Mouse (Mus musculus) thymus, postnatal 14 days (tissue): ENCODE measurements around the gene Galnt14.

ENCODE experiments used
- DNase-seq: peaks from one replicate; pipeline ENCODE4 v3.0.0; 2021

The Galnt14 gene

DNA sequence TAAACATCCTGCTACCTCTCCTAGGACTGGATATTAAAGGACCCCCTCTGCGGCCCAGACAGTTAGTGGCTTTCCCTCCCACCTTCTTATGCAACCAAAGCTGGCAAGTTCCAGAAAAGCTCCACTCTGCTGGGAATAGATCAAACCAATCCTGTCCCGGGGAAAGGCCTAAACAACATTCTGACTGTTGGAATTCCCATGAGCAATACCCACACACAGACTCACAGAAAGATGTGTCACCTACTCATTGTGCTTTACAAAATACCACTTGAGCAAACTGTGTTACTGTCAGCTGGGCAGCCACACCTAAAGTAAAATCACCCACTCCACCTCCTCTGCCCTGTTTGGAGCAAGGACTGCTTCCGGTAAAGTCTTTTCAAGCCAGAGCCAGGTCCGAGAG is 207.6 kb downstream of the Galnt14 start:
- no peak for DNase-seq

GRCm38 (mm10) chr17:73489519-73489918 is 220.7 kb downstream of the Galnt14 start:
- DNase-seq, result no peak

GRCm38 (mm10) chr17:73487792-73488191 is 222.5 kb downstream of the Galnt14 start:
- DNase-seq, result peak; percentile 3

- DNase-seq, result no peak
Observed at GRCm38 (mm10) chr17:73487380-73487779, 222.9 kb downstream of the Galnt14 start.

DNA sequence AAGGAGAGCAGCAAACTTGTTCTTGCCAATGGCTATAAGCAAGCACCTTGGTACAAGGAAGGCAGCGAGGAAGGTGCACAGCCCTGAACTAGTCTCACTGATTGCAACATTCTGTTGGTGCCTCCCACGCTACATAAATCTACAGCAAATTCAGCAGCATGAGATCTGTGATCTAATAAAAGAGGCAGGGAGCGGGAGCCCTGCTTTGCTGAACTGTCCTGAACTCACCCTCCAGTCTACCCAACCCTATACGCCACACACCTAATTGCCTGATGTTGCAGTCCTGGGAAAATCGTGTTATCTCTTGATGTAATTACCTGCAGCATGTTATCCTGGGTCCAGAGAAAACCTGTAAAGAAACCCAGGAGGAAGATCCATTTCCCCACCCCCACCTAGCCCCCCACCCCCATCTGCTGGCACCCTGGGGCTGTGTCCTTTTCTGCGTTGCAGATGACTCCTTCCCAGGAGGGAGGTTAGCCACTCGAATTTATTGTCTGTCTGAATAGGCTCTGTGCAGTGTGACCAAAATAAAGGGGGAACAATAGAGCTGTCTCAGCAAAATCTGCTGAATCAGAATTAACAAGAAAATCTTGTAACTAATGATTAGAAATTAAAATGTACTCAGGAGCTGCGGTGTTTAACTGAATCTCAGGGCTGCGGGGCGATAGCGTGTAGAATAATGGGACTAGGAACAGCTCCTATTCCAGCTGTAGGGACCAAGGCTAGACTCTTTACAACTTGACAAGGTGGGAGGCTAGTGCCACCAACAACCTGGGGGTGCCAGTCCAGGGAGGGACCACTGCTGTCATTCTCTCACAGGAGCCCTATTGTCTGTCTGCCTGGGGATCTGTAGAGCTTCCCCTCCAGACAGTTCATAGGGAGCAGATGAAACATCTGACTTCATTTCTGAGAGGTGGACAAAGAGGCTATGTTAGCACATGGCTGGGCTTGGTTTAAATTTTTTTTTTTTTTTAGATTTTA is 232.9 kb downstream of the Galnt14 start:
- no peak for DNase-seq

DNA sequence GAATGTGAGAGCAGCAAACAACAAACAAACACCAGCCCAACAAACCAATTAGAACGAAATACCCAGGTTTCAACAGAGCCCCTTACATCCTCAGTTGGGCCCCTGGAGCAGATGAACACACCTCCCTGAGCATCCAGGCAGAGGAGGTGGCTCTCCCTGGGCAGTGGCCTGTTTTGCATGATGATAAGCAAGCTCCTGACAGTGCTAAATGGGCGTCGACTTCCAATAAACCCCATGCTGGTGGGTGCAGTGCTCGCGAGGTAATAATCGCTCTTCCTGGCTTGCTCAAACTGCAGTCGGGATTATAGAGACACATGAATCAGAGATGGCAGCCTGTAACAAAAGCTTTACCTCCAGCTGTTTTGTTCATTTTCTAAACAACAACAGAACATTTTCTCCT is 235.9 kb downstream of the Galnt14 start:
- DNase-seq, result no peak

DNA sequence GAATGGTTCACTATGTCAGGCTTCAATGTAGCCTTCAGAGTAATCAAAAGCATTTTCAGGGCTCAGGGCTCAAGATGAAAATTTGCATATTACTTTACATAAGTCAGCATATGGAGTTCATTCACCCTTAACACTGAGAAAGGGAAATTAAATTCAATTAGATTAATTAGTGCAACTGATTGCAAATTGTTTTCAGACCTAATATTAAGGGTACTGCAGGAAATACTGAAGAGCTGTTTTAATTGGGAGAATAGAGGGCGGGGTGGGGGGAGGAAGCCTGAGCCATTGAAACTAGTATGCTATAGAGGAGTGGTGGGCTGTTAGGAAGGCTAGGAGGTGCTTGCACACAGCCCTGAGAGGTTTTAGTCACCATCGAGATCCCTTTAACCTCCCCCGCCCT is 237.2 kb downstream of the Galnt14 start:
- DNase-seq, result no peak

GRCm38 (mm10) chr17:73460874-73461273 is 249.4 kb downstream of the Galnt14 start:
- DNase-seq, result no peak

- no peak for DNase-seq
Observed at GRCm38 (mm10) chr17:73458741-73459140, 251.5 kb downstream of the Galnt14 start.

DNA sequence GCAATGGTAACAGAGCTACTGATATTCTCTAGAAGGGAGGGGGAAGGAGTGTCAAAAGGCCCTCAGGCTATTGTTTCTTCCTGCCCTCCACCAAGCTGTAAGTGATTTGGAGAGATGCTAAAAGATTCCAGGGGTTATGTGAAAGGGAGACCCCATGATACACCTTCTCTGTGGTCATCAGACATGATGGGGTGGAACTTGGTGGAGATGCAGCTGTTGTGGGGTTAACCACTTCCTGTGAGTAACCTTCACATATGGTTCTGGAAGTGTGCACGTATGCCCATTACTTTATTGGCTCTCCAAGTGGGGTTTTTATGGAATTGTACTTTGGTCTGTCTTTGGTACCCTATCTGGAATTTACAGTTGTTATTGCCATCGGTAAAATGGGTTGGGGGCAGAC is 253.7 kb downstream of the Galnt14 start:
- no peak for DNase-seq

DNA sequence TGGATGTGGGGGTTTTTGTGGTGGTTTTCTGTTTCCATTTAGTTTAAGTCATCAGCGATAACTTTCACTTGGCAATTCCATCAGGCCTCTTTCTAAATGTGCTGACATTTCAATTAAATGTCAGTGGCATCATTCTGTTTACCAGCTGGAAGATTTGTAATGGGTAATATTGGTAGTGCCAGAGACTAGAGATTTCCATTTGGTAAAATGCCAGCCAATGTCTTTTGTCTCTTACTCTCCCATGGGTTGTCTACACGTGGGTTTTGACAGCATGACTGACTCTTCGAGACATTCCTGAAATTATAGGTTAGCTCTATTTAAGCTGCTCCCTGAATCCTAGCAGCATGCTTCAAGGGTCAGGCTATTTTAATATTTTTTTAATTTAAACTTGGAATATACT is 256.6 kb downstream of the Galnt14 start:
- no peak for DNase-seq

DNA sequence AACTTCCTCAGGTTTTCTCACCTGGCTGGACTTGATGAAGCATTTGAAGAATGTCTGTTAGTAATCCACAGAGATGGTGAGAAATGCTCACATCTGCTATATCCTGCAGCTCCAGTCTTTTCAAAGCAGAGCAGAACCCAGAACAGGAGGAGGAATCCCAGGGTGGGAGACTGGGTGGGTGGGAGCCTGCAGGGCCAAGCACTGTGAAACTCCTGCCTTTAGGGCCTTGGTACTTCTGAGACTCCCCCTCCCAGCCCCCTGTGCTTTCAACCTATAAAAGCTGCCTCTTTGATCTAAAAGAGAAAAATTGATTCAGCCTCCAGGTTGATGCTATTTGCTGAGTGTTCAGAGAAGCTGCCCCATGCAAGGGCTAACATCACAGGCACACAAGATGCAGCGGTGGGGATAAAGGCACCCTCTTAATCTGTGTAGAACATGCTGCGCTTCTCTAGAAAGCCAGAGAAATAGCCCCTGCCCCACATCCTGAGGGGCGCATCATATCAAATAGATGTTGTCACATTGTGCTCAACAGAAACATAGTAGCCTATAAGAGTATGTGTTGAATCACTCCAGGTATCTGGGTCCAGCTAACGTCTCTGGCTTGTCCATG is 258.0 kb downstream of the Galnt14 start:
- DNase-seq, result no peak

DNA sequence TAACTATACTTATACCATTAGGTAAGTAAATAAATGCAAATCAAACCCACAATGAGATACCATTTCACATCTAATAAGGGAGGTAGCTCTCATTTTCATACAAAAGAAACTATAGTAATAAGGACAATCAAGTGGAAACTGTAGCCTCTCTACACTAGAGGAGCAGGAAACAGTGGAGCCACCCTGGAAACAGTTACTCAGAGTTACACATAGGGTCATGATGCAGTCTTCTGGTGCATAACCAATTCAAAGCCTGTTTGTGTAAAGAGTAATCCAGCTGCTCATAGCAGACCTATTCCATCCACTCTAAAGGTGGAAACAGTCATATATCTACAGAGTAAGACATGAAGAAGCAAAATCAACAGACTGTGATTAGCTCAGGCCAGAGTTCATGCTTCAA is 261.1 kb downstream of the Galnt14 start:
- no peak for DNase-seq
